Mouse (Mus musculus) adrenal gland, postnatal 10 days (tissue): ENCODE results near the gene Abhd16b. TPM values are rescaled to one million over a fixed set of nuclear protein-coding genes. Genes with fewer than 3 reads are reported as not detected.

Experiments
- DNase-seq: peaks from one replicate; pipeline ENCODE4 v3.0.0; 2021; ENCODE audit warnings: mixed read lengths
- long read RNA-seq, 2 experiments: library from polyadenylated mRNA; stranded (forward); transcript quantifications; one replicate each; pipeline ENCODE4 v2.0.0; 2021
- total RNA-seq, 2 experiments: library from RNA; stranded (reverse); gene quantifications; 2 replicates each; pipeline ENCODE4 v1.2.3; 2021

Gene Abhd16b
- total RNA-seq = not detected
- long read RNA-seq, experiment 1 = 0 reads
- long read RNA-seq, experiment 2 = 0 reads

DNA sequence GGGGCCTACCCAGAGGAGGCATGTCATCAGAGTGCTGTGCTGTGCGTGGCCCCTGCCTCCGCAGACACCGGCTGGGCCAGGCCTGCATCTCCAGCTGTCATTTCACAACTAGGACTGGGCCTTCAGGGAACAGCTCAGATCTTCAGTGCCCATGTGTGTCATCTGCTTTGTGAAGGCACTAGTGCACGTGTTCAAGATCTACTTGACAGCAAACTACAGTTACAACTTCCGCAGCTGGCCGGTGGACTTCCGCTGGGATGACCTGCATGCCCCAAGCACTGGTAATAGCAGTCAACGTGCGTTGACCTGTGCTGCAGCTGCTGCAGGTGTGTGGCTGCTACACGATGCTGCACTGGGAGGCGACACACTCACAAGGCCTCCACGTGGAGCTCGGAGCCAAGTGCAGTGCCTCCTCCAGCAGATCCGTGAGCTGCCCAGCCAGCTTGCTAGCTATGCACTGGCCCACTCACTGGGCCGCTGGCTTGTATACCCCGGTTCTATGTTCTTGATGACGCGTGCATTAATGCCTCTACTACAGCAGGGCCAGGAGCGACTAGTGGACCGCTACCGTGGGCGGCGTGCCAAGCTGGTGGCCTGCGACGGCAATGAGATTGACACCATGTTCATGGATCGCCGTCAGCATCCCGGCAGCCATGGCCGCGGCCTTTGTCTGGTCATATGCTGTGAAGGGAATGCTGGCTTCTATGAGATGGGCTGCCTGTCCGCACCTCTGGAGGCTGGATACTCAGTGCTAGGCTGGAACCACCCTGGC lies at the start of gene Abhd16b:
Abhd16b (plus strand) TSS at position 51 of the 772 bp plus-strand sequence.
- DNase-seq = no peak

- no peak for DNase-seq
Measured at GRCm38 (mm10) chr2:181452181-181452580, 40.8 kb upstream of the Abhd16b start.

GRCm38 (mm10) chr2:181453274-181453673 lies 39.7 kb upstream of the Abhd16b start:
- no peak for DNase-seq

GRCm38 (mm10) chr2:181455899-181456298 lies 37.1 kb upstream of the Abhd16b start:
- DNase-seq = no peak

- no peak for DNase-seq
Measured at GRCm38 (mm10) chr2:181457831-181458230, 35.2 kb upstream of the Abhd16b start.

- peak; percentile 57 for DNase-seq
Measured at GRCm38 (mm10) chr2:181458411-181459152, 34.4 kb upstream of the Abhd16b start.

DNA sequence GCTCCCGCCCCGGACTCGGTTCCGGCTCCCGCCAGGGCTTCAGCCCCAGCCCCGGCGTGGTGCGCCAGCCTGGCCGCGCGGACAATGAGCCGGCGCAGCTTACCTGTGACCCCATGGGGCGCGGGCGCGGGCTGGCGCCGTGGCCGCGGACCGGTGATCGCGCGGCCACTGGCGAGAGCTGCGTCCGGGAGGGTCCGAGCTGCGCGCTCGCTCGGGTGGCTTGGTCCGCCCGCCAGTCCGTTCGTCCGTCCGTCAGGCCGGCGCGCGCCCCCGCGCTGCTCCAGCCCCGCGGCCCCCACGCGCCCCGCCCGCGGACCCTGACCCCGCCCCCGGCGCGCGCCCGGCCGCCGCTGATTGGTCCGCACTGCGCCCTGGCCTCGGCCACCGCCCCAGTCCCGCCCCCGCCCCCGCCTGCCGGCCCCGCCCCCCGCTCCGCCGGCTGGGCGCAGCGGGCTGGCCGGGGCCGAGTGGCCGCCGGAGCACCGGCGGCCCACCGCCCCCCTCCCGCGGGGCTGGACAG lies 33.8 kb upstream of the Abhd16b start, which contains the start of gene Zbtb46:
Zbtb46 (minus strand) TSS at position 274 of the 520 bp plus-strand sequence.
- peak; percentile 98 for DNase-seq

- peak; percentile 76 for DNase-seq
Measured at GRCm38 (mm10) chr2:181459673-181460621, 33.1 kb upstream of the Abhd16b start.

DNA sequence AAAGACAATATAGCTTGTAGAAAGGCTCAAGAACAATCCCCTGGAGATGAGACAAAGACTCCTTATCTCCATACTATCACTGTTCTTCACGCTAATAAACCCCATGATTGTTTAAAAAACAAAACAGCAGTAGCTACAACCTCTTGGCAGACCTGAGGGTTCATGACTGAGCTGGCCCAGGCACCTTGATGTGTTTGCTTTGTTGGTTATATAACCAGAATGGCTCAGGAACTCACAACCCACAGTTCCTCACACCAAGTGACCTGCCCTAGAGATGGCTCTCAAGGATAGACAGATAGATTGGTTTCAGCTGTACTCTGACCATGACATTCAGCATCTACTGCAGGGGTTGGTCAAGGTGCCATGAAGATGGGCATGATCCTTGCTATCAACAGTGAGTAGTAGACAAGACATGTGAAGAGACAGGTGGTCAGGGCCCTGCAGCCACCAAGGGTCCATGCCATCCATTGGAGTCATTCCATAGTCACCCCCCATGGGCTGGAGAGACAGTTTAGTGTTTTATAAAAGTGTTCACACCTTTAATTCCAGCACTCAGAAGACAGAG lies 31.4 kb upstream of the Abhd16b start:
- no peak for DNase-seq

DNA sequence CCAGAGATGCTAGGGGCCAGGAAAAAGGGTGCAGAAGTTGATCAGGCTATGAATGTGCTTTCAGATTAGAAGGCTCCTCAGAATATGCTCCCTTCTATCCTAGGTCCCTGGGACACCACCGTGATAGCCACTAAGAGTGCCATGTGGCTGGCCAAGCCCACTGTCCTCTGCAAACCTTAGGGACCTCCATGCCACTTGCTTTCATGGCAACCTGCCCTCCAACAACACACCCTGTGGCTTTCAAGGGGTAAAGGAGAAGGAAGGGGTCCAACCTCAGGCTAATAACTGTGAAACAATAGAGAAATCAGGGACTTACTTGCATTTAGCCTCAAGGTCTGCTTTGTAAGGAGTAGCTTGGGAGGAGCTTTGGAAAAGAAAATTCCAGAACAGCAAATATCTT lies 30.4 kb upstream of the Abhd16b start:
- no peak for DNase-seq

- peak; percentile 77 for DNase-seq
Measured at GRCm38 (mm10) chr2:181463008-181463738, 29.8 kb upstream of the Abhd16b start.

DNA sequence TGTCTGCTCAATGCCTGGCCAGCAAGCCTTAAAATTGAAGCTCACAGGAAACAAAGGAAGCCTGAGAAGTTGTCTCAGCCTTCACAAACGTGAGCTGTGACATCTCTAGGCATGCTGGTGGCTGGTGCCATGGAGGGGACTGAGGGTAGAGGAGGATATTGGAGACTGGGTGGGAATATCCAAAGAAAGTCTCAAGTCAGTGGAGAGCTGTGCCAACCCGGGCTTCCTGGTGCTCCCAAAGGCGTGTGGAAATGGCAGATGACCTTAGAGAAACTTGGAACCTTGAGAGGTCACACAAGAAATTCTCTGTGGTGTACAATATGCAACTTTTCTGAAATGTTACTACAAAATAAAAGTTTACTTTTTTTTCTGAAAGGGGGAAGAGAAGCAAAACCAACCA lies 27.6 kb upstream of the Abhd16b start:
- no peak for DNase-seq

GRCm38 (mm10) chr2:181470285-181470684 lies 22.7 kb upstream of the Abhd16b start:
- DNase-seq = no peak

DNA sequence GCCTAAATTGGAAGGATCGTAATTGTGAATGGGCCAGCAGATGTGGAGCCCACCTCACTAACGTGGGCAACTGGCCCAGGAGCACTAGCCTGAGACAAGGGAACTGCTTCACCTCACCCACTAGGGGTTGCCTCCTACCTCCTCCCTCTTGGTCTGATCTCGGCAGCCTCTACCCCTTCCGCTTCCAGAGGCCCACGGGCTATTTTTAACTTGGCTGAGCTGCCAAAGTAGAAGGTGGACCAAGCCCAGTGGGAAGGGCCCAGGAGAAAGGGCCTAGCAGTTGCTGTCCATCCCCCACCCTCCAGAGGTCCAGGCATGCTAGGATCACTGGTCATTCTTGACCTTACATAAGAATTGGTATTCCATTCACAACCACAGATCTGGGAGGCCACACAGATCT lies 21.8 kb upstream of the Abhd16b start:
- peak; percentile 70 for DNase-seq

- DNase-seq = no peak
Measured at GRCm38 (mm10) chr2:181472256-181472827, 20.7 kb upstream of the Abhd16b start.

- DNase-seq = no peak
Measured at GRCm38 (mm10) chr2:181483120-181483519, 9.9 kb upstream of the Abhd16b start.

GRCm38 (mm10) chr2:181483562-181484318 lies 9.3 kb upstream of the Abhd16b start:
- peak; percentile 61 for DNase-seq

DNA sequence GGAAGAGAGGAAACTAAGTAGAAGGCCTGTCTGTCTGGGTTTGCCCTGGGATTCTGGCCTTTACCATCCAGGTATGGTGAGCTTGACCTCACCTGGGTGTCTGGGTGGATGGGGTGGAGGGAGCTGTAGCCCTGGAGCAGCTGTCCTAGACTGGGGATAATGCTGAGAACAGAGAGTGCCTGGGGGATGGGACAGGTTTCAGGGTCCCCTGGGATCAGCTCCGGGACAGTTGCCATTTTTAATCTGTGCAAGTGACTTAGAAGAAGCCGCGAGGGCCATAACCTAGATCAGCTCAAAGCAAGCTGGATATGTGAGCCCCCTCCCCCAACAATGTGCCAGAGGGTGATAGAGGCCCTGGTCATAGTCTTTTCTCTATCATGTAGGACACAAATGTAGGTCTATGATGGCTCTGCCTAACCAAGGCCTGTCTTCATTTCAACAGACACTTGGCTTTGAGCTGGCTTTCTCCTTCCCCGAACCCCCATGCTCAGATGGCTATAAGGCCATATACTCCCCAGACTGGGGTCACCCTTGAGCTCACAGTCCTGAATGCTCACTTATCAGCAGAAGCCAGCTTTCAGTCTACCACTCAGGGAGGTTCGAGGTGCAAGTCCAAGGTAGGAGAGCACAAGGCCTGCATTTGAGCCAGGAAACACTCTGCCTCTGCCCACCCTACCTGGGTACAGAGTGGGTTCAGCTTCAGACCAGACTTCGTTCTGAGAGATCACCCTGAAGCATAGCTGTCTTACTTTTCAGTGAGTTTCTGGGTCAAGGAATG lies 8.4 kb upstream of the Abhd16b start:
- DNase-seq = peak; percentile 67

DNA sequence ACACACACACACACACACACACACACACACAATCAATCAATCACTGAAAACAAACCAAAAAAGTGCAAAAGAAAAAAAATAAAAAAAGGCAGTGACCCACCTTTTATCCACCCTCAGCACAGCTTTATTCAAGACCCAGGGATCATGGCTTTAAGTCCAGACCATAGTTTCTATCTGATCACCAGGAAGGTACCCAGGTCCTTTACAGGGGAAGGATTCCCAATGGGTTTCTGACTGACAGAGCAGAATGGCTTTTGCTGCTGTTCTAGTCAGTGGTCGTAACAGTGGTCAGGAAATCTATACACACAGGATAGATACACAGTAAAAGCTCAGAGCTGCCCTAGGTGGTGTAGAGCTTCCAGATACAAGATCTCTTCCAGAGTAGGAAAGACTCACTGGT lies 7.3 kb upstream of the Abhd16b start:
- no peak for DNase-seq
